Mouse (Mus musculus): ENCODE data around the gene Trmt10a.

The Trmt10a gene

DNA sequence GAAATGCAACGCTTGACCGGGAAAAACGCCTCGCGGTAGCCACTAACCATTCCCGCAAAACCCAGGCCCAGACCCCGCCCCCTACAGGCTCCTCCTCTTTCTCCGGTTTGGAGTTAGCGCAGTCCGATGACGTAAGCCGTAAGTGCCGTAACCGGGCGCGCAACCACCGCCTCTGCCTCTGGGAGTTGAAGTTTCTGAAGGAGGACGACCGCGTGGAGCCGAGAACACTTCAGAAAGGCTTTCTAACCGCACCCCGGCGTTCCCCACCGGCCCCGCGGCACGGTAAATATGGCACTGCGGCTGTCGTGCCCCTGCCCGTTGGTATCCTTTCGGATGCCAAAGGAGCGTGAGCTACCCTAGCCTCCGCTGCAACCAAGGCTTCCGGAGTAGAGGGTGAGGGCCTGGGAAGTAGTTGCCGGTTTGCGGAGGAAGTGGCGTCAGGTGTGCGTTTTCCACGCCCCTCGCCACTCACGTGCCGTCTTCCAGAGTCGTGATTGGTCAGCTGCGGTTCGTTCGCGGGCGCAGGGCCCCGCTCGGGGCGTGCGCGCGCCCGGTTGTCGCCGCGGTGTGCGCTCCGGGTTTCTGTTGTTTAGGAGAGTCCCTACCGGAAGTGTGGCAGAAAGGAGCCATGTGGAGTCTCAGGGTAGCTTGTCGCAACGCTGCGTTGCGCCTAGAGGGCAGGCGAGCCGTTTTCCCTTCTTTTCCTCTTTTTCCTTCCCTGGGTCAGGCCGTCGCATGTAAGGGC lies at the start of gene Trmt10a:
Trmt10a (plus strand) TSS at position 134 of the 745 bp plus-strand sequence.
- peak; percentile 87 to 92 for DNase-seq (ENCODE audit: low read depth in 1 of 2, low spot score in 2 of 2)

DNA sequence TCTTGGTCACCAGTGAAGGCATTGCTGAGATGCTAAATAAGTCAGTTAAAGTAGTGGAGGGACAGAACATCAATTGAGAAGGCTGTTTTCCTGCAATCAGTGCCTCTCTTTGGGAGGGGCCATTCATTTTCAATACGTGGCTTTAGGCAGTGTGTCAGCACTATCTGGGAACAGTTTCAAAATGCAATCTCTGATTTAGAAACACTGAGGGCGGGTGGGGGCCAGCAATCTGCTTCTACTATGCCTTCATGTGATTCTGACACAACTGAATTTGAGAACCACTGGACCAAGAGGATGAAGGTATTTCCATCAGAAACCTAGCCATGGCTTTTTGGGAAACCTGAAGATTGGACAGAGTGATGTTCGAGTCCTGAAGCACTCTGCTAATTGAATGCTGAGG lies 47.9 kb upstream of the Trmt10a start:
- DNase-seq (ENCODE audit: low read depth in 1 of 2, low spot score in 2 of 2), result no peak

- no peak for DNase-seq (ENCODE audit: low read depth in 1 of 2, low spot score in 2 of 2)
Observed at GRCm38 (mm10) chr3:138095718-138096117, 47.5 kb upstream of the Trmt10a start.

DNA sequence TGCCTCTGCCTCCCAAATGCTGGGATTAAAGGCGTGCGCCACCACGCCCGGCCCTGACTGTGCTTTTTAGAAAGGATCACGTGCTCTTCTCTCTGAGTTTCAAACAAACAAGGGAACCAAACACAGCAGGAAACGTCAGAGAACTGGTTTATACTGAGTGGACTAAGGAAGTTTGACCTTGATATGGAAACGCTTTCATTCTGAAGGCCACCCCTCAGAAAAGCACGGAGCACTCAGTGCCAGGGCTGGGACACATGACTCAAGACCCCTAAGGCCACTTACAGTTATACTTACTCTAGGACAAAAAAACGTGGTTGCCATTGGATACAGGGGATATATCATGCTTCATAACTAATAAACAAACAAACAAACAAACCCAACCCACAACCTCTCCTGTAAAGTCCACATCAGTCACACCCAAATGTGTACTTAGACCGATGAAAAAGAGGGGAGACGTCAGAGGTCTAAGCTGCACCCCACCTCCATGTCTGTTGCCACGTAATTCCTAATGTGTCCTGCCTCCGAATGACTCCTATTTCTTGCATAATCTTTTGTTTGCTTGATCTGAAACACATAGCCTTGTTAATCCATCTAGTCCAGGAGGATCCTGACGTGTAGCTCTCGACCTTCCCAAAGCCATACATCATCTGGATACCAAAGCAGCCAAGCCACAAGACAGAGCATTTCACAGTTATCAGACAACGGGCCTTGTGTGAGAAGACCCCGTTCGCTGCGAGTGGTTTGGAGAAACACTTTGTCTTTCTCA lies 46.8 kb upstream of the Trmt10a start:
- no peak for DNase-seq (ENCODE audit: low read depth in 1 of 2, low spot score in 2 of 2)

GRCm38 (mm10) chr3:138097718-138098117 lies 45.5 kb upstream of the Trmt10a start:
- DNase-seq (ENCODE audit: low read depth in 1 of 2, low spot score in 2 of 2), result no peak

DNA sequence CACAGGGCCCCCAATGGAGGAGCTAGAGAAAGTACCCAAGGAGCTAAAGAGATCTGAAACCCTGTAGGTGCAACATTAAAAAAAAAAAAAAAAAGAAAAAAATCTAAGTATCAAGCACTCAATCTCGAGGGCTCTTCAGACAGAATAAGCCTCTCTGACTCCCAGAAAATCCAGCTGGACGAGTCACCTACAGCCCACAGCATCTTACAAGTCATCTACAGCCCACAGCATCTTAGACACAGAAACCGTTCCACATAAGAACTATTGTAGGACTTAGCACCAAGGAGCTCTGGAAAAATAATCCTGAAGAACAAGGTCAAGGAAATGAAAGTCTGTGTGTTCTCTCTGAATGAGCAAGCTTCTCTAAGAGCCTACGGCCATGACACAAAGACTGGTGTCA lies 41.3 kb upstream of the Trmt10a start:
- no peak for DNase-seq (ENCODE audit: low read depth in 1 of 2, low spot score in 2 of 2)

DNA sequence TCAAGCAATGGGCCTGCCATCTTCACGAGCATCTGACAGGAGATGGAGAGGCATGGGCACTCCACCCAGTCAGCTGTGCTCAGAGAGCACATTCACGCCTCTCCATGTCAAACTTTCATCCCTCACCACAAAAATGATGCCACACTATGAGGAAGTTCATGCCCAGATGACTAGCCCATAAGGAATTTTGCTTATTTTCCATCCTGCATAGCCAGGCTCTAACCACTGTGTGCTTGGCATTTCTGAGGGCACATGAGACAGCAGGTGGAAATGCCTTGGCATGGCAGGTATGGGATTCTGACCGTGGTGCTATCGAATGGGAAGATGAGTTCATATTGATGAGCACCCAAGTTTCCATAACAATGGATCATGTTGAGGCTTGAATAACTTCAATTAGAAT lies 39.6 kb upstream of the Trmt10a start:
- no peak for DNase-seq (ENCODE audit: low read depth in 1 of 2, low spot score in 2 of 2)

DNA sequence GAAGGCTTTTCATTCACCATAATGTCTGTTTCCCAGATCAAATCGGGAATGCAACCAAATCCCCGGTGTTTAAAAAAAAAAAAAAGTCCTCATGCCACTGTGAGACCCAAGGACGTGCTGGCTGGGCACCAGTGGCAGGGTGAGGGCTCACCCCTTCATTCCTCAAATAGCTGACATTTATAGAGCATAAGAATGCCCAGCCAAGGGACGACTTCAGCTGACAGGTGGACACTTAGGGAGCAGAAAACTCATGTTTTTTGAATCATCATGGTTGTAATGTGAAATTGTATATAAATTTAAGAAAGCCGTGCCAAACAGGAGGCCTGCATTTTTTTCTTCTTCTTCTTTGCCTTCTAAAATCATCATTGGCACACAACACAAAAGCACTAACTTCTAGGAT lies 38.2 kb upstream of the Trmt10a start:
- no peak for DNase-seq (ENCODE audit: low read depth in 1 of 2, low spot score in 2 of 2)

DNA sequence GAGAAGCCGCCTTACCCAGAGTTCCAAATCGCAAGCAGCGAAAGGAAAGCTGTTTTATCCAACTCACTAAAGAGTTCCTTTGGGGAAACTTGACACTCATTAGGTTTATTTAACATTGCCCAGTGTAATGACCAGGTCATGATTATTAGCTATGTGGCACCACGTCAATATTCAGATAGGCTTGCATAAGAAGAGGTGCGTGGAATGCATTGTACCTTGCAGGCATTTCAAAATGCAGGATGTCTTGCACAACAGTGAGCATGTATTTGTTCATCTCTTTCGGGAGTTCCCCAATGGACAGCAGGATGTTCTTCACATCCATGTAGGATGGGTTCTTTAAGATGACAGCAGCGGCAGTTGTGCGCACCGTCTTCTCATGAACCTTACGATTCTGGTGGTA lies 36.4 kb upstream of the Trmt10a start:
- DNase-seq (ENCODE audit: low read depth in 1 of 2, low spot score in 2 of 2), result no peak

DNA sequence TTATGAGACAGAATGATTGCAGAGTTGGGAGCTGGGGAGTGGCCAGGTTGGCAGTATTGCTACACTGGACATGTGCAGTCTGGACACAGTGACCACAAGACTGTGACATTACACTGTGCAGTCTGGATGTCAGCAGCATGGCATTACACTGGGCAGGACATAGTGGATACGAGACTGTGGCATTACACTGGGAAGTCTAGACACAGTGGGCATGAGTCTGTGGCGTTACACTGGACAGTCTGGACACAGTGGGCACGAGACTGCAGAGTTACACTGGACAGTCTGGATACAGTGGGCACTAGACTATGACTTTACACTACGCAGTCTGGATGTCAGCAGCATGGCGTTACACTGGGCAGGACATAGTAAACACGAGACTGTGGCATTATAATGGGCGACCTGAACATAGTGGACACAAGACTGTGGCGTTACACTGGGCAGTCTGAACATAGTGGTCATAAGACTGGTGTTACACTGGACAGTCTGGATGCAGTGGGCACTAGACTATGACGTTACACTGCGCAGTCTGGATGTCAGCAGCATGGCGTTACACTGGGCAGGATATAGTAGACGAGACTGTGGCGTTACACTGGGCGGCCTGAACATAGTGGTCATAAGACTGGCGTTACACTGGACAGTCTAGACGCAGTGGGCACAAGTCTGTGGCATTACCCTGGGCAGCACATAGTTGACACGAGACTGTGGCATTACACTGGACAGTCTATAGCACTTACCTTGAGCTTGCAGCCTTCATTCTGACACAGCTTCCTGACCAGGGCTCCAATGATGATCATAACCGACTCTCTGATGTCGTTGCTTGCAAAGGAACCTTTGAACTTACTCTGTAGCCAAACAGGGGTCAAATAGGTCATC lies 32.1 kb upstream of the Trmt10a start:
- DNase-seq (ENCODE audit: low read depth in 1 of 2, low spot score in 2 of 2), result no peak

- no peak for DNase-seq (ENCODE audit: low read depth in 1 of 2, low spot score in 2 of 2)
Observed at GRCm38 (mm10) chr3:138114106-138114505, 29.1 kb upstream of the Trmt10a start.

DNA sequence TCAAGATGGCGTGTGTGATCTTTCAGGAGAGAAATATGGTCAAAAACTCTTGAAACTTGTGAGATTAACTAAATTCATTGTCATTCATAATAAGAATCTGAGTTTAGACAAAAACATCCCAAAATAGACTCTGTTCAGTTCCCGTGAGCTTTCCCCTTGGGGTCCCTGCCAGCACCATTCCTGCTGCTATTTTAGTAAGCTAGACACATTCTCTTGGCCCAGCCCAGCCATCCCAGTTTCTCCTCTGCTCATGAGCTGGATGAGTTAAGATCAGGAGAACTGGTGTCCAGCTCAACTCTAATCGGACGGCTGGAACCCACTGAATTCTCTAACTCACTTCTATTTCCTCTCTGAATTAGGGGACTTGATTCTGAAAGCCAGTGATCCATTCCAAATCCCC lies 26.4 kb upstream of the Trmt10a start:
- DNase-seq (ENCODE audit: low read depth in 1 of 2, low spot score in 2 of 2), result no peak

DNA sequence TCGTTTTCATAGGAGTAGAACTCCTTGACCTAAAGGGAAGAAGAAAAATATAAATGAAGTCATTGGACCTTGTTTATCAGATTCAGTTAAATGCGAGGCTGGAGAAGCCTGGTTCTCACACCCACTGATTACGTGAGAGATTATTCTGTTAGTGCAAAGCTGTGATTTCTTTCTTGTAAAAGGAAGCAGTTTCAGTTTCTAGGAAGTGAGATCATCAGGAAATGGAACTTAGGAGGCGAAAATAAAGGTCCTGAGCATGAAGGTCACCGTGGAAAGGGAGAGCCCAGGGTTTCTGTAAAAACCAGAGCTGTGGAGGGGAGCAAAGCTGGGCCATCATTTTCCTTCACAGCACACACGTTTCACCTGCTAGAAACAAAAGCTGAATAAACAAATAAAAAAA lies 24.9 kb upstream of the Trmt10a start:
- no peak for DNase-seq (ENCODE audit: low read depth in 1 of 2, low spot score in 2 of 2)

GRCm38 (mm10) chr3:138118831-138119230 lies 24.4 kb upstream of the Trmt10a start:
- DNase-seq (ENCODE audit: low read depth in 1 of 2, low spot score in 2 of 2), result no peak

GRCm38 (mm10) chr3:138119444-138120105 lies 23.7 kb upstream of the Trmt10a start:
- no peak for DNase-seq (ENCODE audit: low read depth in 1 of 2, low spot score in 2 of 2)

DNA sequence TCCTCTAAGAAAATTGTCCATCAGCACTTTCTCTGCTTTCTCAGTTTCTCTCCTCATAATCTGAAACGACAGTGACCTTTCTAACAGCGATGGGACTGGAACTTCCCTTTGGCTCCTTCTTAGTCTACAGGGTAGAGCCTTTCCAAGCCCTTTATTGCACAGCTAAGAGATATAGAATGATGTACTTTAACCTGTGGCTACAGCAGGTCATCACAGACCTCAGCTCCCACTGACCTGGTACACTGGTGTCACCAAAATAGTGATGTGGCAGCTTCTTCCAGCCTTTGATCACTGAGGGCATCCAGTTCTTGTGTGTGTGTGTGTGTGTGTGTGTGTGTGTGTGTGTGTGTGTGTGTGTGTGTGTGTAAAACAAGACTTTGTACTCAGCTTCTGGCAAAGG lies 21.8 kb upstream of the Trmt10a start:
- DNase-seq (ENCODE audit: low read depth in 1 of 2, low spot score in 2 of 2), result no peak

- no peak for DNase-seq (ENCODE audit: low read depth in 1 of 2, low spot score in 2 of 2)
Observed at GRCm38 (mm10) chr3:138123842-138124241, 19.4 kb upstream of the Trmt10a start.

GRCm38 (mm10) chr3:138129110-138129509 lies 14.1 kb upstream of the Trmt10a start:
- no peak for DNase-seq (ENCODE audit: low read depth in 1 of 2, low spot score in 2 of 2)

DNA sequence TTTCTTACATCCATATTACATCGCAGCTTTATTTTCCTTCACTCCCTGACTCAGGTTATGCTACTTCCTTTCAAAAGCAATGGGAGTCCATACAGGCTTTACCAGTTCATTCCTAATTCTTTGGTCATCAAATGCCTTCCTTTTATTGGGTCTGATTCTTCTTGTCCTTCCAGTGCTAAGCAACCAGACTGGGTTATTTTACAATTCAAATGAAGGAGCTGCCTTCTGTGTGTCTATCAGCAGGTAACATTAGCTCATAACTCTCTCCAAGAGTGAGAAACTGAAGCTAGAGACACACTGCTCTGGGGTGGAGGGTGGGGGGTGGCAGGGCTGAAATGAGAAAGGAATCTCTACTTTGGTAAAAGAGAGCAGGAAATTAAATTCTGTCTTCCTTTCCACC lies 12.6 kb upstream of the Trmt10a start:
- DNase-seq (ENCODE audit: low read depth in 1 of 2, low spot score in 2 of 2), result no peak

- no peak for DNase-seq (ENCODE audit: low read depth in 1 of 2, low spot score in 2 of 2)
Observed at GRCm38 (mm10) chr3:138131168-138131567, 12.1 kb upstream of the Trmt10a start.

DNA sequence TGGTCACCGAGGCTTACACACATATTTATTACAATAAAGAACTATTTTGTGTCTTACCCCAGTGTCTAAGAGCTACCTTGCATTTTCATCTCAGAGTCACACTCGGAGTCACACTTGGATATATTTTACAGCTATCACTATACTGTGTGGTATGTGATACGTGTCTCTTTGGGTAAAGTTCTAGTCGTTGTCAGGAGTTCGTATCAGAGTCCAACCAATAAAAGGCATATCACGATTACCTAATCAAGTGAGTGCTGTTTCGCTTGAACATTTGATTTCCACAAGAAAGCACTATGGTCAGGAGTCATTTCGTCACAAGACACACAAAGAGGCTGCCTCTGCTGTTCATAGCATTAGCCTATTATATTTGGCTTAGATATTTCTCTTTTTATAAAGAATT lies 9.8 kb upstream of the Trmt10a start:
- no peak for DNase-seq (ENCODE audit: low read depth in 1 of 2, low spot score in 2 of 2)
